Mouse (Mus musculus) cerebellum, postnatal 25 days (tissue): ENCODE results near the gene 1700034J05Rik.

Source experiments
- DNase-seq, 2 experiments: peaks; one replicate each; pipeline ENCODE4 v3.0.0; 2021; ENCODE audit warnings: mixed read lengths in 2 of 2

Gene 1700034J05Rik

GRCm38 (mm10) chr6:146963396-146964150 is 9.4 kb upstream of the 1700034J05Rik start:
- DNase-seq, result no peak

DNA sequence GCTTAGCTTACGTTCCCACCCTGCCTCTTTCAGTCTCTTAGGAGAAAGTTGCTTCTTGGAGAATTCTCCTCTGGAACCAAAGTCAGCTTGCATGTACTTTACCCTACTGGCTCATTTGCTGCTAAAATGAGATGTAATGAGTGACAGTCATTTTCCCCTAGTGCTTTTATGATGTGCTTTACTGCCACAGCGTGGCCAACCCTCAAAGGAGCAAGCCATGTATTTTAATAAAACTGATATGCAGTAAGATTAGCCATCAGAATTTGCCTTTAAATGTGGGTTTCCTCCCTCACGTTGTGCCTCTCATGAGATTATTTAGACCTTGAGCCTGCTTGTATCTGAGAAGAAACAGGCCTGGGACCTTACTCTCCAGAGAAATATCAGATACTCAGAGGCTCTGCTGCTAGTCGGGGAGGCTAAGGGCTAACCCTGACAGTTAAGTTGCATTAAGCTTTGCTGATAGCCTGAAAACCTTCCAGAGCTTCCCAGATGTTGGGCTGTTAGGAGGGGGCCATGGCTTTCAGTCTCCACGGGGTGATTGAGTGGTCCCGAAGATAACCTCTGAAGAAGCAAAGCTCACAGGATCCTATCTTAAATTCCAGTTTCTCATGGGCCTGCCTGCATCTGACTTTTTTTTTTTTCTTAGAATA is 7.7 kb upstream of the 1700034J05Rik start:
- DNase-seq, result no peak

DNA sequence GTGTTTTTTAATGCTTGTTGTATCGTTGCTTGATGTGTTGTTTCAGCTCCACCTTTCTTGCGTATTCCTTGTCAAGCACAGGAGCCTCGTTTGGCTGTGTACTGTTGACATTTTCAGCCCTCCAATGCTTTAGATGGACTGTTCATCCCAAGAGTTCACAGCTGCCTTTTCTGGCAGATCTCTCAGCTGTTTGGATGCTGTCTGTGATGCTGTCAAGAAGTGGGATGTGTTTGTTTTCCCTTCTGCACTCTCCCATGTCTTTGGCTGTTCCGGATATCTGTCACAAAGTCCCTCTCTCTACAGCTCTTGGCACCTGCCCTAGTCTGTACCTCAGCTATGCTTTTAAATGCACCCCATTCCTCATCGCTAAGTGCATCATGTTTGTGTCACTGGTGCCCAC is 6.7 kb upstream of the 1700034J05Rik start:
- no peak for DNase-seq

- no peak for DNase-seq
Observed at GRCm38 (mm10) chr6:146959908-146960680, 5.9 kb upstream of the 1700034J05Rik start.

DNA sequence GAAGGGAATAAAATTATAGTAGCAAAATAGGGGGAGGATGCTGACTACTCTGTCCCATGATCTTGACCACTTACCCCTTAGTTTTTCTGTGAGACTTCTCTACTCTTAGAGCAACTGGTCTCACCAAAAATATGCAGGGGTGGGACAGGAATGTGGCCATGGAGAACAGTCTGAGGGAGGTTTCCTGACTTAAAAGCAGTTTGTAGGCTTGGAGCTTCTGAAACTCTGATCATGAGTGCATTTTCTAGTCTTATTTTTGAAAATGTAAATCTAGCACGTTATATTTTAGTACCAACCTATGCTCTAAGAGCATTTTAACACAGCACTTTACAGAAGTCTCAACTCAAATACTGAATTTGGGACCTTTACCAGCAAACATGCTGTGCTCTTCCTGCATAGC is 4.5 kb upstream of the 1700034J05Rik start:
- DNase-seq, result no peak

- DNase-seq, result no peak
Observed at GRCm38 (mm10) chr6:146956961-146957360, 2.7 kb upstream of the 1700034J05Rik start.

- DNase-seq, result no peak
Observed at GRCm38 (mm10) chr6:146955896-146956295, 1.7 kb upstream of the 1700034J05Rik start.

- DNase-seq, result no peak
Observed at GRCm38 (mm10) chr6:146955475-146955874, 1.3 kb upstream of the 1700034J05Rik start.

DNA sequence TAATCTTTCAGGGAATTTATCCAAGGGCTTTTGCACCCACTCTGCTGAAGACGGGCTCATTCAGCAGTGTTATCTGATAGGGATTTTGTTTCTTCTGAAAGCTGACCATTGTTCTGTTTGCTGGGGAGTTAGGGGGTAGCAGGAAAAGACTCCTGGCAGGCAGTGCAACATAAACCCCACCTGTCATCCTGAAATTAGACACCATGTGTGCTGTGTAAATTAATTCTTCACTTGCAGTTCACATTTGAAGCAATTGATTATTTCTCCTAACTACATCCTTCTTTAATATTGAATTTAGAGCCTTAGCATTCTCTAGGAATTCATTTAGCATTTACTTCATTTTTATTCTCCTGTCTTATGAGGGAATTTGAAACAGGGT is 3.8 kb downstream of the 1700034J05Rik start:
- no peak for DNase-seq

GRCm38 (mm10) chr6:146949682-146950453 is 4.4 kb downstream of the 1700034J05Rik start:
- DNase-seq, result no peak

- DNase-seq, result no peak
Observed at GRCm38 (mm10) chr6:146947186-146947585, 7.0 kb downstream of the 1700034J05Rik start.

- DNase-seq, result no peak
Observed at GRCm38 (mm10) chr6:146946327-146947029, 7.7 kb downstream of the 1700034J05Rik start.

- DNase-seq, result no peak
Observed at GRCm38 (mm10) chr6:146944830-146945229, 9.4 kb downstream of the 1700034J05Rik start.

DNA sequence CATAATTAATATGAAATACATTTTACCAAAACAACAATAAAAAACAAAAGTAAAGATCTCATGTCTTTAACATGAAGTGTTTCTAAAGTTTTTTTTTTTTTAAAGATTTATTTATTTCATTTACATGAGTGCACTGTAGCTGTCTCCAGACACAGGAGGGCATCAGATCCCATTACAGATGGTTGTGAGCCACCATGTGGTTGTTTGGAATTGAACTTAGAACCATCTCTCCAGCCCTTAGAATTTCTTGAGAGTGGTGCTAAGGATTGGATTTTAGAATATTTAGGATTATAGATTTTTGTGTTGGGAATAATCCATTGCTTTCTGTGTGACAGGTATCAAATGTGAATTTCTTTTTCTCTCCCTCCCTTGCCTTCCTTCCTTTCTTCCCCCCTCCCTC is 10.2 kb downstream of the 1700034J05Rik start:
- no peak for DNase-seq

DNA sequence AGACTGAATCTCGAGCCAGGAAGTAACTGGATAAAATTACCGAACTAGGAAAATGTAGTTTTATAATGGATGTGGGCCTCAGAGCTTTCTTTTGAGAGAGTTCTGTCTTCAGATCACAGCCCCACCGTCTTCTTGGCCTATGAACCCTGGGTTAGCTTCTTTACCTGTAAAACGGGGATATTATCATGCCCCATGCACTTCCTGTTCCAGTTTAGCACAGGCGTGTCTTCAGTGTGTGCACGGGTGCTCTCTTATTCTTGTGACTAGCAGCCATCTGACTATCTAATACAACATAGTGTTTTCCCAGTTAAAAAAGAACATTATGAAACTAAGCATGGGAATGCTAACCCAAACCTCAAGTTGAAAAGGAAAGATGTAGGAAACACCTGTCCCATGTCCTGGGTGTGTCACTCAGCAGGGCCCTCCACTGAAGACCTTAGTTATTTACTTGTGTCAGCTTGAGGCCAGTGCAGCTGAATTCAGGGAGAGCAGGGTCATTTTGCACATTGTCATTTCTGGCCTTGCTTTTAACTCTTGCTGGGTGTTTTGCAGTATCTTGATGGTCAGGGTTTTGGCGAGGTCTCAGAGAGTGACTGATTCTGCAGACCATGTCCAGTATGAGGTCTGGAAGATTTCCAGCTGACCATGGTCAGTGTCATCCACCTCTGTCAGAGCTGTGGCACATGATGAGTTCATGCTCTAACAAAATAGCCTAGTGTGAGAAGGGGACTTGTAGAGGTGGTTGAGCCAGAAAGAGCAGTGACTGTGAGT is 12.5 kb downstream of the 1700034J05Rik start:
- no peak for DNase-seq

DNA sequence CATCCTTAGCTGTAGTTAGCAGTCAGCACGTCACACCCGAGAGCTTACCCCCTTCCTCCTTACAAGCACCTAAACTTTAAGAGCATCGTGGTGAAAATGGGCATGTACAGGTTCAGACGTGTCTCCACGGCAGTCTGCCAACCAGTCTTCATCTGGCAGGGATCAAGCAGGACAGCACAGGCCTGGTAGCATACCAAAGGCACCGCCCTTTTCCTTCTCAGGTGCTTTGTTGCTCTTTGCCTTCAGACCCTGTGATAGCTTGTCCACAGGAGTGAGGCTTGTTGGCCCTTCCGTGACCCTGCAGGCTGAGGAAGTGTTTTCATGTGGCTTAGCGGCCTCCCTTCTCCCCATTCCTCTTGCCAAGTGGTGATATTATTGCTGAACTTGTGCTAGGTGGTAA is 15.2 kb downstream of the 1700034J05Rik start:
- no peak for DNase-seq

DNA sequence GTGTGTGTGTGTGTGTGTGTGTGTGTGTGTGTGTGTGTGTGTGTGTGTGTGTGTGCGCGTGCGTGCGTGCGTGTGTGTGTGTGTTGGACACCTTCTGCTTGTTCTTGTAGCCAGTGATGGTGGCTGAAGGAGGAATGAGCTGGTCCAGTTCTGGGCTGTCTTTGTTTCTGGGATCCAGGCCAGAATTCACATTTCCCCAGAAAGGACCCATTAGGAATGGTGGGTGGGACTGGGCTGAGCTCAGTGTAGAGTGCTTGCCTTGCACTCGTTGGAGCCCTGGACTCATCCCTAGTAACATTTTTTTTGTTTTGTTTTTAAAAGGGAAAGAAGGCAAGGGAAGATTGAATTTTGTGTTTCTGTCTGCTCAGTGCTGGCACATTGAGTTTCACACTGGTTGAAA is 18.3 kb downstream of the 1700034J05Rik start:
- DNase-seq, result no peak

DNA sequence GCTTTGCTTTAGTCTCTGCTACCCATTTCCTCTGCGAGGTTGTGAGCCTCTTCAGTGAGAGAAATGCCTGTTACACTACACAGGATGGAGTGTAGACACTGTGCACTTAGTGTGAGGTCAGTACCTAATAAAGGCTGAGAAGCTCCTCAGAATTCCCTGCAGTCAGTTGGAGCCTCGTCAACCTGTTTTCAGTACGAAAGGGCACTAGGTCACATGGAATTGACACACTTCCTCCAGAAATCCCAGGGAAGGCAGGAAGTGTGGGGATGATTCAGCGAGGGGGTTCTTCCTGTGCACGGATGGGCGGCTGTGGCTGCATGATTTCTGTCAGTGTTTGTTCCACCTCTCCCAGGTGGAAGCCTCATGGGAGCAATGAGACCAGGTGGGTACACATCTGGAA is 21.1 kb downstream of the 1700034J05Rik start:
- DNase-seq, result no peak

DNA sequence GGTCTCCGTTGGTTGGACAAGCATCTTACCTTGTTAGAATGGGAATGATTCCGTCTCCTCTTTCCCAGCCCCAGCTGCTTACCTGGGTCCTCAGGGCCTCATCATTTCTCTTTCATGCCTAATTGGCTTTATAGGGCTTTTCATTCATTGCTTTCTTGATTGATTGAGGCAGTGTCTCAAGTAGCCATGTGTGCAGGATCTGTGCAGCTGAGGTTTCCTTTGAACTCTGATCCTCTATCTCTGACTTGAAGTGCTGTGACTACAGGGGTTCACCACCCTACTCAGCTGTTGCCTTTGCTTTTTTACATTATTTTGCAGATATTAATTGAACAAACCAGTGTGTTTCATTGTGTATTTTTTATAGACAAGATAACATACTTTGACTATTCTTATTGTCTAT is 25.2 kb downstream of the 1700034J05Rik start:
- DNase-seq, result no peak

- DNase-seq, result no peak
Observed at GRCm38 (mm10) chr6:146928108-146928507, 26.1 kb downstream of the 1700034J05Rik start.

DNA sequence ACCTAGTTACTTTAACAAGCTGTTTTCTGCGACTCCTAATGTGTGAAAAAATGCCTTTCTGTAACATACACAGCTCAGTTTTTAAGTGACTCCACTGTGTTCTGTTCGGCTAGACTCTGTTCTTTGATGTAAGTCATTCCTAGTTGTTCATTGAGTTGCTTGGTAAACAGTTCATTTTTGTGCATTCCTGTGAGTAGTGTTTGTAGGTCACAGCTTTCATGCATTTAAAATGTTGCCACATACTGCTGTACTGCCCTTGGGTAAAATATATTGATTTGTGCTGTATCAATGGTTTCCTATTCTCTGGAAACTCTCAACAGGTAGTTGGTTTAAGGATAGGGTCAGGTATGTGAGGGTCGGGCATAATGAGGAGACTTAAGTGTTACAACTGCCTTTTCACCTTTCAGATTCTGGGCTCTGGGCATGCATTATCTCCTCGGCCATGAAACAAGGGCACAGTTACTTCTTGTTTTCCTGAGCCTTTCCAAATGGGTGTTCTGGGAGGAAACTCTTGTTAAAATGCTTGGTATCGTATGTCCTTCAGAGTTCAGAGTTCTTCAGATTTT is 27.7 kb downstream of the 1700034J05Rik start:
- DNase-seq, result no peak
